Mouse (Mus musculus) G1E (cell line): ENCODE data around the gene Klhl29.

ENCODE experiments used
- CTCF ChIP-seq: IDR thresholded peaks from 2 replicates; pipeline ENCODE4 v1.5.1; 2012; ENCODE audit warnings: low read depth, low read length, inconsistent platforms, mixed read lengths
- GATA1 ChIP-seq: IDR thresholded peaks from 2 replicates; pipeline ENCODE4 v1.6.1; 2012; ENCODE audit warnings: borderline replicate concordance, low read length, inconsistent platforms, mixed read lengths
- TAL1 ChIP-seq: conservative IDR thresholded peaks from 2 replicates; pipeline ENCODE4 v1.6.1; 2012; ENCODE audit warnings: low read depth, low read length, inconsistent platforms, mixed read lengths

DNA sequence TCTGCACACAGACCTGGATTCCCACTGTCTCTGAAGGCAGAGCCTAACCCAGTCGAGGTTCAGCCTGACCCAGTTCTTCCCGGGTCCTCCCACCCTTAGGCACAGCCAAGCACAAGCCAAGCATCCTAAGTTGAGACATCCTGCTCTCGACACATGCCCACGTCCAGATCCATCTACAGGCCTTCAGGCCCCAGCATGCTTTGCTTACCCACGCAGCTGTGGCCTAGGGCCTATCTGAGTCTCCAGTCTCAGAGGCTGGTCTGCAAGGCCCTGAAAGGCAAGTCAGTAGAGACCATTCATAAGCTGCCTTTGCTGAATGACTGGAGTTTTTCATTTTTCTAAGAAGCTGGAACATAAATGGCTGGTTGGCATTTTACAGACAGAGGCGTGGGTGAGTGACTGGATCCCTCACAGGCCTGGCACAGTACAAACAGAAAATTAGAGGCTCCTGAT lies 35.3 kb downstream of the Klhl29 start:
- no peak for TF ChIP-seq CTCF
- TF ChIP-seq GATA1, result no peak
- no peak for TF ChIP-seq TAL1
